Comparison of ENCODE assay signal across 18 mouse cellular contexts in genomic region chr9:36942131-36942530, GRCm38 (mm10).
A peak's percentile ranks its signal among the peaks of the same experiment; 100 is the strongest.
DNase-seq lines count a peak whose midpoint lies in the region; ATAC-seq and TF ChIP-seq lines count a peak whose summit lies in the region.
"Had no signal": no experiment of that assay in that cellular context is flagged by ENCODE, and none has a peak within 500 bp of the region (broad histone marks: within the 10 kb centered on the region; RNA-seq: fewer than 3 reads in every experiment).

No protein-coding gene starts in this region.

- DNase-seq in forebrain, postnatal 0 days: peak; percentile 69
- DNase-seq in forebrain, embryonic 14.5 days (ENCODE audit: low spot score): no peak
- DNase-seq in layer of hippocampus, adult 9-11 months: peak; percentile 45
- no peak for DNase-seq in layer of hippocampus, postnatal 36 days
- peak; percentile 73 for DNase-seq in embryonic facial prominence, embryonic 14.5 days (ENCODE audit: low spot score)
- DNase-seq in thymus, postnatal 0 days (ENCODE audit: low spot score): no peak
- no peak for DNase-seq in urinary bladder, postnatal 36 days (ENCODE audit: low spot score in 2 of 2)
- DNase-seq: adrenal gland, adult 2 months; adrenal gland, postnatal 25 days; cerebellum, adult 8-10 months; heart, adult 18-20 months; heart, postnatal 4 days had no signal

- no peaks in the 10 kb centered on the region for H3K27me3 ChIP-seq in forebrain, postnatal 0 days (ENCODE audit: insufficient read depth, low read length)
- no peaks in the 10 kb centered on the region for H3K27me3 ChIP-seq in forebrain, embryonic 14.5 days (replicated peaks; ENCODE audit: control insufficient read depth, insufficient read depth, low read length)
- H3K27me3 ChIP-seq in embryonic facial prominence, embryonic 14.5 days (replicated peaks; ENCODE audit: control insufficient read depth, insufficient read depth, low read length): no peaks in the 10 kb centered on the region
- H3K27me3 ChIP-seq: forebrain, embryonic 13.5 days; hindbrain, embryonic 12.5 days had no signal

- H3K9me3 ChIP-seq in forebrain, postnatal 0 days (ENCODE audit: low read length): no peaks in the 10 kb centered on the region
- H3K9me3 ChIP-seq in forebrain, embryonic 14.5 days (replicated peaks; ENCODE audit: control insufficient read depth, low read length): no peaks in the 10 kb centered on the region
- no peaks in the 10 kb centered on the region for H3K9me3 ChIP-seq in embryonic facial prominence, embryonic 14.5 days (ENCODE audit: control insufficient read depth, low read length)
- H3K9me3 ChIP-seq: forebrain, embryonic 13.5 days; heart, embryonic 10.5 days; hindbrain, embryonic 12.5 days had no signal

- H3K27ac ChIP-seq in forebrain, postnatal 0 days (ENCODE audit: low read depth, low read length): no peak overlapping the region
- H3K27ac ChIP-seq in forebrain, embryonic 14.5 days (ENCODE audit: low read depth, low read length): no peak overlapping the region
- no peak overlapping the region for H3K27ac ChIP-seq in embryonic facial prominence, embryonic 14.5 days (replicated peaks; ENCODE audit: low read depth, low read length)
- H3K27ac ChIP-seq: heart, embryonic 10.5 days had no signal

- no peak overlapping the region for H3K4me2 ChIP-seq in forebrain, postnatal 0 days (ENCODE audit: low read depth)
- no peak overlapping the region for H3K4me2 ChIP-seq in forebrain, embryonic 14.5 days (ENCODE audit: low read length)
- H3K4me2 ChIP-seq in embryonic facial prominence, embryonic 14.5 days (ENCODE audit: low read depth, low read length): no peak overlapping the region
- H3K4me2 ChIP-seq: forebrain, embryonic 13.5 days; hindbrain, embryonic 12.5 days had no signal

- H3K4me1 ChIP-seq in forebrain, postnatal 0 days (ENCODE audit: insufficient read depth): 0 out of 2 replicates have a peak, but pooled peaks cover 3% of the 10 kb centered on the region
- peaks cover 14% of the 10 kb centered on the region for H3K4me1 ChIP-seq in forebrain, embryonic 14.5 days (ENCODE audit: control insufficient read depth, insufficient read depth, low read length)
- H3K4me1 ChIP-seq in embryonic facial prominence, embryonic 14.5 days (ENCODE audit: control insufficient read depth, insufficient read depth, low read length): peaks cover 15% of the 10 kb centered on the region

- ATAC-seq in forebrain, postnatal 0 days: peak; percentile 42; the same call in 1 of the 2 replicates
- no peak for ATAC-seq in forebrain, embryonic 14.5 days
- no peak for ATAC-seq in embryonic facial prominence, embryonic 14.5 days (ENCODE audit: low read depth)
- ATAC-seq: forebrain, embryonic 13.5 days; hindbrain, embryonic 16.5 days; inflammation-experienced regulatory T-cells, adult 6 months; intestine, postnatal 0 days had no signal

- 46% methylated on average over 4 of the region's 4 CpGs for WGBS in forebrain, postnatal 0 days
- WGBS in forebrain, embryonic 14.5 days: 74% methylated on average over 4 of the region's 4 CpGs
- WGBS in embryonic facial prominence, embryonic 14.5 days: 45% methylated on average over 4 of the region's 4 CpGs

- TF ChIP-seq CTCF in forebrain, postnatal 0 days (IDR thresholded peaks at IDR 0.05; ENCODE audit: low read depth): no peak

- H3K4me3 ChIP-seq in forebrain, postnatal 0 days (ENCODE audit: low read depth, low read length): no peak overlapping the region
- no peak overlapping the region for H3K4me3 ChIP-seq in forebrain, embryonic 14.5 days (ENCODE audit: low read depth, low read length)
- no peak overlapping the region for H3K4me3 ChIP-seq in embryonic facial prominence, embryonic 14.5 days (ENCODE audit: low read depth, low read length)
- H3K4me3 ChIP-seq: forebrain, embryonic 13.5 days; heart, embryonic 10.5 days; hindbrain, embryonic 12.5 days had no signal

- no peaks in the 10 kb centered on the region for H3K36me3 ChIP-seq in forebrain, postnatal 0 days (ENCODE audit: insufficient read depth)
- H3K36me3 ChIP-seq in forebrain, embryonic 14.5 days (ENCODE audit: control insufficient read depth, insufficient read depth, low read length): no peaks in the 10 kb centered on the region
- H3K36me3 ChIP-seq in embryonic facial prominence, embryonic 14.5 days (ENCODE audit: control insufficient read depth, insufficient read depth, low read length): no peaks in the 10 kb centered on the region
- H3K36me3 ChIP-seq: heart, embryonic 10.5 days; hindbrain, embryonic 12.5 days had no signal

- no peak overlapping the region for H3K9ac ChIP-seq in forebrain, postnatal 0 days
- no peak overlapping the region for H3K9ac ChIP-seq in forebrain, embryonic 14.5 days (ENCODE audit: low read length)
- H3K9ac ChIP-seq in embryonic facial prominence, embryonic 14.5 days (ENCODE audit: low read depth, low read length): no peak overlapping the region
- H3K9ac ChIP-seq: forebrain, embryonic 13.5 days; hindbrain, embryonic 12.5 days had no signal

Comparison
In these comparisons a context has a peak if more than half of its experiments do, and no peak if none do; other contexts are left out.
1. DNase-seq: peak in forebrain, postnatal 0 days (single experiment), layer of hippocampus, adult 9-11 months (single experiment) and embryonic facial prominence, embryonic 14.5 days (single experiment); none in forebrain, embryonic 14.5 days (single experiment), layer of hippocampus, postnatal 36 days (0 of 2), thymus, postnatal 0 days (single experiment) and urinary bladder, postnatal 36 days (0 of 2).